Mouse (Mus musculus): ENCODE results near the gene Riox1. TPM values are rescaled to one million over a fixed set of nuclear protein-coding genes. Genes with fewer than 3 reads are reported as not detected.
"Not testable (repeated sequence)": the region's sequence is repeated elsewhere in the genome, so short reads cannot be mapped to it uniquely, and the experiment has no call there.

Gene Riox1
- polyA plus RNA-seq, 1 experiment from 2014 or later: 14.3 TPM

GRCm38 (mm10) chr12:83926061-83926460, 24.3 kb upstream of the Riox1 start:
- Histone ChIP-seq H3K27me3 (replicated peaks) (no peaks in the 10 kb centered on the region), H3K9ac (no peak overlapping the region), H3K4me3 (replicated peaks) (no peak overlapping the region), H3K4me1 (peaks cover 9% of the 10 kb centered on the region; the same call in 1 of the 2 replicates), H3K27ac (peak overlapping the region; percentile 26; the same call in 1 of the 2 replicates), H3K4me2 (no peak overlapping the region), H3K9me3 (no peaks in the 10 kb centered on the region), H3K36me3 (no peaks in the 10 kb centered on the region)
- 58% methylated on average over 2 of the region's 2 CpGs for WGBS
- ATAC-seq (ENCODE audit: insufficient read depth, low FRiP score, low read depth): no peak

- Histone ChIP-seq H3K4me3 (replicated peaks) (no peak overlapping the region), H3K4me1 (peaks cover 9% of the 10 kb centered on the region; the same call in 1 of the 2 replicates), H3K9ac (no peak overlapping the region), H3K27me3 (replicated peaks) (no peaks in the 10 kb centered on the region), H3K9me3 (no peaks in the 10 kb centered on the region), H3K36me3 (no peaks in the 10 kb centered on the region), H3K27ac (no peak overlapping the region), H3K4me2 (no peak overlapping the region)
- 62% methylated on average over 4 of the region's 4 CpGs for WGBS
- no peak for ATAC-seq (ENCODE audit: insufficient read depth, low FRiP score, low read depth)
These were observed 22.7 kb upstream of the Riox1 start for GRCm38 (mm10) chr12:83927747-83928146.

- no peaks in the 10 kb centered on the region for H3K27me3 ChIP-seq (replicated peaks)
- H3K9me3 ChIP-seq: no peaks in the 10 kb centered on the region
- no peak overlapping the region for H3K4me3 ChIP-seq (replicated peaks)
- H3K9ac ChIP-seq: no peak overlapping the region
- H3K27ac ChIP-seq: no peak overlapping the region
- peaks cover 2% of the 10 kb centered on the region; the same call in 1 of the 2 replicates for H3K4me1 ChIP-seq
- H3K4me2 ChIP-seq: no peak overlapping the region
- H3K36me3 ChIP-seq: no peaks in the 10 kb centered on the region
- ATAC-seq (ENCODE audit: insufficient read depth, low FRiP score, low read depth): no peak
- WGBS: 35% methylated on average over 2 of the region's 2 CpGs
These were observed 21.1 kb upstream of the Riox1 start for GRCm38 (mm10) chr12:83929186-83929804.

GRCm38 (mm10) chr12:83937600-83937999, 12.8 kb upstream of the Riox1 start:
- no peak for ATAC-seq (ENCODE audit: insufficient read depth, low FRiP score, low read depth)
- WGBS: 62% methylated on average over 10 of the region's 10 CpGs

GRCm38 (mm10) chr12:83938592-83938991, 11.8 kb upstream of the Riox1 start:
- H3K4me2 ChIP-seq; H3K4me3 ChIP-seq (replicated peaks); H3K27me3 ChIP-seq (replicated peaks); H3K27ac ChIP-seq; H3K9ac ChIP-seq; H3K4me1 ChIP-seq; ATAC-seq (ENCODE audit: insufficient read depth, low FRiP score, low read depth); H3K36me3 ChIP-seq; H3K9me3 ChIP-seq: not testable (repeated sequence)
- WGBS: 26% methylated on average over 1 of the region's 1 CpGs

More at GRCm38 (mm10) chr12:83937600-83937999, 12.8 kb upstream of the Riox1 start:
- H3K9me3 ChIP-seq: no peaks in the 10 kb centered on the region
- H3K4me1 ChIP-seq: no peaks in the 10 kb centered on the region
- H3K9ac ChIP-seq: no peak overlapping the region
- H3K27ac ChIP-seq: no peak overlapping the region
- no peak overlapping the region for H3K4me3 ChIP-seq (replicated peaks)
- no peaks in the 10 kb centered on the region for H3K27me3 ChIP-seq (replicated peaks)
- no peak overlapping the region for H3K4me2 ChIP-seq
- no peaks in the 10 kb centered on the region for H3K36me3 ChIP-seq

- no peaks in the 10 kb centered on the region for H3K4me1 ChIP-seq
- no peak overlapping the region for H3K4me2 ChIP-seq
- no peak overlapping the region for H3K4me3 ChIP-seq (replicated peaks)
- no peaks in the 10 kb centered on the region for H3K36me3 ChIP-seq
- no peak for ATAC-seq (ENCODE audit: insufficient read depth, low FRiP score, low read depth)
- H3K9me3 ChIP-seq: no peaks in the 10 kb centered on the region
- H3K27me3 ChIP-seq (replicated peaks): no peaks in the 10 kb centered on the region
- 82% methylated on average over 2 of the region's 2 CpGs for WGBS
- H3K9ac ChIP-seq: no peak overlapping the region
- no peak overlapping the region for H3K27ac ChIP-seq
These were observed 11.1 kb upstream of the Riox1 start for GRCm38 (mm10) chr12:83939332-83939731.

- no peak overlapping the region for H3K4me2 ChIP-seq
- H3K4me3 ChIP-seq (replicated peaks): no peak overlapping the region
- ATAC-seq (ENCODE audit: insufficient read depth, low FRiP score, low read depth): no peak
- no peaks in the 10 kb centered on the region for H3K9me3 ChIP-seq
- H3K36me3 ChIP-seq: no peaks in the 10 kb centered on the region
- 73% methylated on average over 4 of the region's 4 CpGs for WGBS
- no peak overlapping the region for H3K27ac ChIP-seq
- no peak overlapping the region for H3K9ac ChIP-seq
- no peaks in the 10 kb centered on the region for H3K4me1 ChIP-seq
- H3K27me3 ChIP-seq (replicated peaks): no peaks in the 10 kb centered on the region
These were observed 10.4 kb upstream of the Riox1 start for GRCm38 (mm10) chr12:83940031-83940430.

- no peak overlapping the region for H3K27ac ChIP-seq
- no peak for ATAC-seq (ENCODE audit: insufficient read depth, low FRiP score, low read depth)
These were observed 8.5 kb upstream of the Riox1 start for GRCm38 (mm10) chr12:83941938-83942337.

GRCm38 (mm10) chr12:83947260-83947811, 3.1 kb upstream of the Riox1 start:
- no peaks in the 10 kb centered on the region for H3K27me3 ChIP-seq (replicated peaks)
- no peak for ATAC-seq (ENCODE audit: insufficient read depth, low FRiP score, low read depth)
- no peak overlapping the region for H3K4me3 ChIP-seq (replicated peaks)
- no peak overlapping the region for H3K9ac ChIP-seq
- no peaks in the 10 kb centered on the region for H3K9me3 ChIP-seq
- no peaks in the 10 kb centered on the region for H3K36me3 ChIP-seq
- WGBS: 79% methylated on average over 8 of the region's 8 CpGs
- no peak overlapping the region for H3K27ac ChIP-seq
- no peak overlapping the region for H3K4me2 ChIP-seq
- H3K4me1 ChIP-seq: peaks cover 13% of the 10 kb centered on the region

More at GRCm38 (mm10) chr12:83941938-83942337, 8.5 kb upstream of the Riox1 start:
- Histone ChIP-seq H3K36me3 (no peaks in the 10 kb centered on the region), H3K27me3 (replicated peaks) (no peaks in the 10 kb centered on the region), H3K4me1 (no peaks in the 10 kb centered on the region), H3K9me3 (no peaks in the 10 kb centered on the region), H3K4me3 (replicated peaks) (no peak overlapping the region), H3K4me2 (no peak overlapping the region), H3K9ac (no peak overlapping the region)
- WGBS: 75% methylated on average over 3 of the region's 3 CpGs

- Histone ChIP-seq H3K36me3 (no peaks in the 10 kb centered on the region), H3K9ac (no peak overlapping the region)
- WGBS: 68% methylated on average over 4 of the region's 4 CpGs
These were observed 1.4 kb upstream of the Riox1 start for GRCm38 (mm10) chr12:83949043-83949442.

GRCm38 (mm10) chr12:83949776-83950492, 474 bp upstream of the Riox1 start:
- ATAC-seq (ENCODE audit: insufficient read depth, low FRiP score, low read depth): no peak
- Histone ChIP-seq H3K4me2 (peak overlapping the region; percentile 96), H3K9me3 (no peaks in the 10 kb centered on the region), H3K27me3 (replicated peaks) (no peaks in the 10 kb centered on the region), H3K4me1 (peaks cover 24% of the 10 kb centered on the region), H3K9ac (peak overlapping the region; percentile 82; the same call in 1 of the 2 replicates), H3K36me3 (no peaks in the 10 kb centered on the region), H3K27ac (peak overlapping the region; percentile 86), H3K4me3 (replicated peaks) (peak overlapping the region; percentile 97)
- 24% methylated on average over 11 of the region's 11 CpGs for WGBS

More at GRCm38 (mm10) chr12:83949043-83949442, 1.4 kb upstream of the Riox1 start:
- Histone ChIP-seq H3K9me3 (no peaks in the 10 kb centered on the region), H3K4me3 (replicated peaks) (no peak overlapping the region), H3K4me2 (no peak overlapping the region), H3K4me1 (peaks cover 20% of the 10 kb centered on the region), H3K27ac (no peak overlapping the region), H3K27me3 (replicated peaks) (no peaks in the 10 kb centered on the region)
- no peak for ATAC-seq (ENCODE audit: insufficient read depth, low FRiP score, low read depth)

Data from stomach, embryonic 15.5 days (tissue).